Mouse (Mus musculus): ENCODE data around the gene Ucp2.

Gene Ucp2

DNA sequence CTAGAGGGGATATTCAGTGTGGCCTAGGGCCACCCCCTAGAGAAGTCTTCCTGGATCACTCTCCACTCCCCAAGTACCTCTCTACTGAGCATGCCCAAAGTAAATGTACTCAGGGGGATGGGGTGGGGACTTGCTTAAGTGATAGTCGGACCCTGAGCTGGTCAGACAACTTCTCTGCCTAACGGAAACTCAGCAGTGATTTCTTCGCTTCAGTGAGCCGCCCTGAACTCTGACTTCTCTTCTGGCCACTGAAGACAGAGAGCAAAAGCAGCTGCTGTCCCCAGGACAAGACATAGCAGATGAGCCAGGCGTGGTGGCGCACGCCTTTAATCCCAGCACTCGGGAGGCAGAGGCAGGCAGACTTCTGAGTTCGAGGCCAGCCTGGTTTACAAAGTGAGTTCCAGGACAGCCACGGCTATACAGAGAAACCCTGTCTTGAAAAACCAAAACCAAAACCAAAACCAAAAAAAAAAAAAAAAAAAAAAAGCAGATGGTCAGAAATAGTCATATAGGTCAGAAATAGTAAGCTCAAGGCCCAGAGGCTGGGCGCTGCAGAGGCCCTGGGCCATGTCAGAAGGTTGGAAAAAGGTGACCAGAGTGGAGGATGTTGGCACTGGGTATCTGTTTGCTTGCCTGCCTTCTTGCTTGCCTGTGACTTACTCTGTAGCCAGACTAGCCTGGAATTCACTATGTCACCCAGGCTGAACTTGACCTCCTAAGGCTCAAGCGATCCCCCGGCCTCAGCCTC is 11.8 kb downstream of the Ucp2 start:
- no peak for DNase-seq

- DNase-seq = no peak
These were observed 13.4 kb downstream of the Ucp2 start for GRCm38 (mm10) chr7:100506494-100506893.

GRCm38 (mm10) chr7:100508670-100509069 is 15.5 kb downstream of the Ucp2 start:
- no peak for DNase-seq

DNA sequence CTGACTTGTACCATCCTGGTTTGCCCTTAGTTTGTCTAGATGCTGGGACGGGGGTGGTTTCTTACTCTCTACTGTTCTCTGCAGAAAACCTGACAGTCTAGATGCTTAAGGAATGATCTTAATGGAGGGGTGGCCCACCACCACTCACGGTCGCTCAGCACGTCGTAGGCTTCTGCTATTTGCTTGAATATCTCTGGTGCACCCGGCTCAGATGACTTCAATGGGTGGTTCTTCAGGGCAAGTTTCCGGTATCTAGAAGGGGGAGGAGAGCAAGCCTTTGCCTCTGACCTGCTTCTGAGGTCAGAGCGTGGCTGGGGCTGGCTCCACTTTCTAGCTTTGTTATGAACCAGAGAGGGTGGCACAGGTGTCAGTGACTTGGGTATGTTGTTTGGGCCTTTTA is 18.5 kb downstream of the Ucp2 start:
- DNase-seq = no peak

GRCm38 (mm10) chr7:100514573-100514972 is 21.4 kb downstream of the Ucp2 start, which contains the start of gene Dnajb13:
Gene Dnajb13 (minus strand): TSS chr7:100514960.
- DNase-seq = no peak

DNA sequence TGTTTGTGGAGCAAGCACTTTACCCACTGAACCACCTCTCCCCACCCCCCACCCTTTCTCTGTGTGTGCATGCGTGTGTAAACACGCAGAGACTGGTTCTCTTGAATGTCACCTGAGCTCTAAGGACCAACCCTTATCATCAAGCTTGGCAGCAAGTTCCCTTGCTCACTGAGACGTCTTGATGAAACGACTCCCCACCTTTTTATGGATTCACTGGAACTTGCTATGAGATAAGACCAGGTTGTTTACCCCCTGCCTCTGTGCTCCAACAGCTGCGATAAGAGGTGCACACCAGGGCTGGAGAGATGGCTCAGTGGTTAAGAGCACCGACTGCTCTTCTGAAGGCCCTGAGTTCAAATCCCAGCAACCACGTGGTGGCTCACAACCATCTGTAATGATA is 27.1 kb downstream of the Ucp2 start:
- no peak for DNase-seq

DNA sequence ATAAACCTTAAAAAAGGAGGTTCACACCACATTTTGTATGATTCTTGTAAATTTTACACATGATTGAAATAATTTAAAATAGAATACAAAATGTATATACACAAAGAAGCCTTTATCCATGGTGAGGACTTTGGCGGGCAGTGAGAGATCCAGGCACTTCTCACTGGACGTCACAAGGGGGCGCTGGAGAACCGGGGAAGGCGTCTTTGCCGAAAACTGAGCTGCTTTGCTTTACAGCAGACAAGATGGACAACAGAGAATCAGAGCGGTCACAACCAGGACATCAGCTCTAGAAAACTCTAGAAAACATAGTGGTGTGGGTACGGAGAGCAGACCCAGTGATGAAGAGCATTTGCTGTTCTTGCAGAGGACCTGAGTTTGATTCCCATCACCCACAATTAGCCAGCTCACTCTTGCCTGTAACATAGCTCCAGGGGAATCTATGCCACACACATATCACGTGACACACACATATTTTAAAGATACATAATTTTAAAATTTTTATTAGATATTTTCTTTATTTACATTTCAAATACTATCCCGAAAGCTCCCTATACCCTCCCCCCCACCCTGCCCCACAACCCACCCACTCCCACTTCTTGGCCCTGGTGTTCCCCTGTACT is 27.6 kb downstream of the Ucp2 start:
- peak; percentile 70 for DNase-seq

- no peak for DNase-seq
These were observed 29.1 kb downstream of the Ucp2 start for GRCm38 (mm10) chr7:100522222-100522621.

- DNase-seq = no peak
These were observed 31.5 kb downstream of the Ucp2 start for GRCm38 (mm10) chr7:100524669-100525068.

GRCm38 (mm10) chr7:100530766-100531165 is 37.6 kb downstream of the Ucp2 start:
- DNase-seq = no peak

GRCm38 (mm10) chr7:100533503-100533902 is 40.4 kb downstream of the Ucp2 start:
- no peak for DNase-seq

DNA sequence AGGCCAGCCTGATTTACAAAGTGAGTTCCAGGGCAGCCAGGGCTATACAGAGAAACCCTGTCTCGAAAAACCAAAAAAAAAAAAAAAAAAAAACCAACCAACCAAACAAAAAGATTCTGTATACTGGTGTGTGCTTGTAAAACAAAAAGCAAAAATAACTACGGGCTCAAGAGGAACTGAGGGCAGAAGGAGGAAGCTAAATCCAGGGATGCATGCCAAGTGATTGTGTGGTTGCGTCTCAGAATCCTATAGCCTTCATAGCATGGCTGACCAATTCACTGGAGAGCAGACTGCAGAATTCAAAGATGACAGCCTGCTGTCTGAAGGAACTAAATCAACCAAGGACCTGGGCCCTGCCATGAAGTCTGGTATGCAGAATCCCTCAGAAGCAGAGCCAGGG is 41.1 kb downstream of the Ucp2 start:
- DNase-seq = no peak

- no peak for DNase-seq
These were observed 42.7 kb downstream of the Ucp2 start for GRCm38 (mm10) chr7:100535831-100536230.

DNA sequence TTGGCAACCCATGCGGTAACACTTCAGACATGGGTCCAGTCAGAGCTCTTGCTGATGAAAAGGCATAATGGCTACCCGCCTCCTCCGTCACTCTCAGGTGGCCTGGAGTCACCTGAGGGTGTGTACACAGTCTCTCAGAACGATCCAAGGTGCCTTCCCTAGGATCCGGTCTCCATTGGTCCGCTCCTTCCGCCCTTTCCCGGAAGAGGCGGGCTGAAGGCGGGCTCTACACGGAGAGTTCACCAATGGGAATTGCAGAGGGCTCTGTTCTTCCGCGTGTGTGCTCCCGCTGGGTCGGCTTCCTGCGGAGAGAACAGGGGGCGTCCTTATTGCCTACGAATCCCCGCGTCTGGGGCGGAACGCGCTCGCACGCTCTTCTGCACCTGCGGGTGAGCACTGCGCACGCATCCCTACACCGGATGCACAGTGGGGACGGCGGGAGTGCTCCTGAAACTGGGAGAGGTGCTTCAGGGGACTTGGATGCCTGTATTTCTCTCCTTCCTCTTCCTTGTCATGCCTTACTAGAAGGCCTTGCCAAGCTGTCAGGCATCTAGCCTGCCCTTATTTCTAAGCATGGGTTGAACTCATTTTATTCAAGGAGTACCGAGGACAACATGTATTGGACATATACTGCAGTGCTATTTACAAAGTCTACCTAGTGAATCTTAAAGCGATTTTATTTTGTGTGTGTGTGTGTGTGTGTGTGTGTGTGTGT is 43.8 kb downstream of the Ucp2 start, which contains the start of gene Coa4:
Gene Coa4, plus strand, starts transcription at position 268 of the 715 bp plus-strand sequence.
- DNase-seq = peak; percentile 92

- DNase-seq = no peak
These were observed 44.4 kb downstream of the Ucp2 start for GRCm38 (mm10) chr7:100537519-100537902.

- no peak for DNase-seq
These were observed 46.4 kb downstream of the Ucp2 start for GRCm38 (mm10) chr7:100539516-100539915.

GRCm38 (mm10) chr7:100544437-100544836 is 51.3 kb downstream of the Ucp2 start:
- no peak for DNase-seq

DNA sequence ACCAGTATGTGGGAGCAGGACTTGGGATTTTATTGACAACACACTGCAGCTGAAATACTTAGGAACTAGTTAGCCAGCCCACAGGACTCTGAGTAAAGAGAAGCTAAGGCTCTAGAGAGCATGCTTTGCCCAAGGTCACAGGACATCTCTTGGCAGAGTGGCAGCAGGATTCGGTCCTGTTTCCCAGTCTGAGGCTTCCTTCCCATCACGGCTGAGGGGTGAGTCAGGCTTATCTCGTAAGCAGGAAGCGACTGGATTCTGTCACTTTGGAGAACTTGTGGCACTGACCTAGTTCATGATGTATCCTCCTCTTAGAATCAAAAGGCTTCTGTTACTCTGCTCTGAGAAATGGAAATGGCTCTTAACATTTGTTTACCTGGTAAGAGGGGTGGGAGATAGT is 54.5 kb downstream of the Ucp2 start:
- DNase-seq = no peak

- DNase-seq = no peak
These were observed 56.7 kb downstream of the Ucp2 start for GRCm38 (mm10) chr7:100549796-100550195.

DNA sequence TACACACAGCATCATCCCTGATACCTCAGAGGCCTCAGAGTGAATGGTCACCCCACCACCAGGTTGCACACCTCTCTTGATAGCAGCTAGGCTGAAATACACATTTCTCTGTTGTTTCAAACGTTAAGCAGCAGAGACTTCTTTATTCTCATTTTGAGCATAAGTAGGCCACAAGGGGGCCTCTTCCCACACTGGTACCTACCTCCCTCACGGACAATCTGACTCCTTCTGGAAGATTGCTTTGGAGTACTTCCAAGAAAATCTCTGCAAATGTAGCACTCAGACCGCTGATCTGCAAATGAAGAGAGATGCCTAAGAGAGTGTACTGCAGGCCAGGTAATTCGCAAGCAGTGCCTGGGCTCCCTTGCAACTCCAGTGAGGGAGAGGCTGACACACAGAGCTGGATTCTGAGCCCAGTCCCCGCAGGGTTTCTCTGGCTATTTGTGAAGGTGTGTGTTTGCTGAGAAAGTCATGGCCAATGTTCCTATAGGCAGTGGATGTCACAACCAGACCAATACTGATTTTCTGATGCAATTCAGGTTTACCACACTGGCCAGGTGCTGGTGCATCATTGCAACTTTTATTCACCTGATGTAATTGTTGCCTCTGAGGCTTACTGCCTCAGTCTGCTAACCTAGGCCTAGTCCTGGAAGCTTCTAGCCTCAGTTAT is 57.3 kb downstream of the Ucp2 start:
- DNase-seq = peak; percentile 65
